Mouse (Mus musculus): ENCODE data around the gene 1700001J03Rik. TPM values are rescaled to one million over a fixed set of nuclear protein-coding genes. Genes with fewer than 3 reads are reported as not detected.
"Not testable (repeated sequence)": the region's sequence is repeated elsewhere in the genome, so short reads cannot be mapped to it uniquely, and the experiment has no call there.

1700001J03Rik gene
- not detected in 3 replicates for total RNA-seq (2017)

GRCm38 (mm10) chr5:146185204-146185603 lies at the start of gene 1700001J03Rik:
1700001J03Rik (minus strand) TSS chr5:146185304.
- not testable (repeated sequence) for ATAC-seq (replicated peaks; ENCODE audit: insufficient number of reproducible peaks, low FRiP score, low TSS enrichment, poor library complexity, severe bottlenecking)

DNA sequence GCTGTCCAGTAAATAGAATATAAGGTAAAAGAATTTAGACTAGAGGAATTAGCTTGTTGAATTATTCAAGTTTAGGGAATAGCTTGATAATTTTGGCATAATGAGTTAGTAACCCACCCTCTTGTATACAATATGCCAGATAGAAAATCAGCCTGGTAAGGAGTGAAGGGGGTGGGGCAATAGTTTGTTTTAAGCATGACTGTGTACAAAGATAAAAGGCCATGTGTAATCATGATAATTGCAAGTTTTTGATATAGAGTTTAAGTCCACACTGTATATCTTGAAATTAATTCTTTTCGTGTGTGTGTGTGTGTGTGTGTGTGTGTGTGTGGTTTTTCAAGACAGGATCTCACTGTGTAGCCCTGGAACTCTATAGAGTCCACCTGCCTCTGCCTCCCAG lies 49.2 kb upstream of the 1700001J03Rik start:
- ATAC-seq (replicated peaks; ENCODE audit: insufficient number of reproducible peaks, low FRiP score, low TSS enrichment, poor library complexity, severe bottlenecking), result no peak

- ATAC-seq (replicated peaks; ENCODE audit: insufficient number of reproducible peaks, low FRiP score, low TSS enrichment, poor library complexity, severe bottlenecking), result no peak
These were observed 47.7 kb upstream of the 1700001J03Rik start for GRCm38 (mm10) chr5:146232816-146233215.

- ATAC-seq (replicated peaks; ENCODE audit: insufficient number of reproducible peaks, low FRiP score, low TSS enrichment, poor library complexity, severe bottlenecking), result no peak
These were observed 47.1 kb upstream of the 1700001J03Rik start for GRCm38 (mm10) chr5:146232056-146232675.

GRCm38 (mm10) chr5:146231655-146231996 lies 46.5 kb upstream of the 1700001J03Rik start:
- ATAC-seq (replicated peaks; ENCODE audit: insufficient number of reproducible peaks, low FRiP score, low TSS enrichment, poor library complexity, severe bottlenecking), result 0 out of 2 replicates have a peak, but pooled peaks have one; percentile 38

- ATAC-seq (replicated peaks; ENCODE audit: insufficient number of reproducible peaks, low FRiP score, low TSS enrichment, poor library complexity, severe bottlenecking), result peak; percentile 86
These were observed 46.0 kb upstream of the 1700001J03Rik start, which contains the start of gene Cdk8 for GRCm38 (mm10) chr5:146230864-146231654. Cdk8 (plus strand) TSS chr5:146231230.

DNA sequence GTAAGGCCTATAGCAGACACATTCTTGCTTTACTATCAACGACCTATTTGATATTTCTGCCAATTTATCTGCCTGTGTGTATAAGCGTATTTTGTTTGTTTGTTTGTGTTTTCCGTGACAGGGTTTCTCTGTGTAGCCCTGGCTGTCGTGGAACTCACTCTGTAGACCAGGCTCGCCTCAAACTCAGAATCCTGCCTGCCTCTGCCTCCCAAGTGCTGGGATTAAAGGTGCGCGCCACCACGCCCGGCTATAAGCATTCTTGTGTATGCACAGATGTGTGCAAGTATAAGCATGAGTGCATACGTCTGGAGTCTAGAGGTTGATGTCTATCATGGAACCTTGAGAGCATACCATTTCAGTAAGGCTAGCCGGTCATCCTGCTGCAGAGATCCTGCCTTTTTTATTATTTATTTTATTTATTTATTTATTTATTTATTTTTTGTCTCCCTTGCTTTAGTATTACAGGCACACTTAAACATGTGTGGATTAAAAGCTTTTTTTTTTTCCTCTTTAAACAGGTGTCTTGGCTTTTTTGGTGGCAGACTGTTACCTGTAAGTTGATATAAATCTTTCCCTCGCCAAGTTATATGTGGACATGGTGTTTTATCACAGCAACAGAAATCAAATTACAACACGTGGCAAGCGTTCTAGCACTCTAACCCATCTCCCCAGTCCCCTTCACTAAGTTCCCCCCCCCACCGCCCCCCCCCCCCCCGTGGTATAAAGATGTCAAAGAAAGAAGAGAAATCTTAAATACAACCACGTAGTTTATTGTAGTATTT lies 45.0 kb upstream of the 1700001J03Rik start:
- no peak for ATAC-seq (replicated peaks; ENCODE audit: insufficient number of reproducible peaks, low FRiP score, low TSS enrichment, poor library complexity, severe bottlenecking)

DNA sequence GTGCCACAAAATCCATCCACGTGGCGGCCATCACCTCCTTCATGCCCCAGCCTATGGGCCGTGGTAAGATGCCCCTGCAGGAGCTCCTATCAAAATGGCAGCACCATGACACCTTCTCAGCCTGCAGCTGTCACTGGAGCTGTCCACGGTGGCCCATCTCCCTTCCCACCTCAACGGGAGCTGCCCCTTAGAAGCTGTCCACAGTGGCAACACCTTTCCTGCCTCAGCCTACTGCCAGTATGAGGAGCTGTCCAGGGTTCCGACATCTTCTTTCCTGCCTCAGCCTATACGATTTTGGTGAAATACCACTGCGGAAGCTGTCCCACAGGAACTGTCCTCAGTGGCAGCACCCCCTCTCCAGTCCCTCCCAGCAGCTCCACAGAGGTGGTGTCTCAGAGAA lies 42.4 kb upstream of the 1700001J03Rik start:
- ATAC-seq (replicated peaks; ENCODE audit: insufficient number of reproducible peaks, low FRiP score, low TSS enrichment, poor library complexity, severe bottlenecking), result no peak

- no peak for ATAC-seq (replicated peaks; ENCODE audit: insufficient number of reproducible peaks, low FRiP score, low TSS enrichment, poor library complexity, severe bottlenecking)
These were observed 38.7 kb upstream of the 1700001J03Rik start for GRCm38 (mm10) chr5:146223786-146224185.

DNA sequence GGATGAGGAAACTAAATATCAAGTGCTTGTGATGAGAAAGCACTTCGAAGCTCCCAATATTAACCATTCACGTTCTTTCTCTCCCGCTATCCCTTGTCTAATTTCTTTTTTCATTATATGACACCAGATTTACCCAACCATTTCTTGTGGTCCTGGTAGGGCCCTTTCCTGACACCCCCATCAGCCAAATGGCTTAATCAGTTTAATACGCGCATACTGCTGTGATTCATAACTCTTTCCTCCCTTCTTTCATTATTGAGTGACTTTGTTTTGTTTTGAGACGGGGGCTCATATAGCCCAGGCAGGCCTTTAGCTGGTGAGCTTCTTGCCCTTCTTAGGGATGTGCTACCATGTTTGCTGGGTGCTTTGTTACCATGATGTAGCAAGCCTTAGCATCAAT lies 36.6 kb upstream of the 1700001J03Rik start:
- ATAC-seq (replicated peaks; ENCODE audit: insufficient number of reproducible peaks, low FRiP score, low TSS enrichment, poor library complexity, severe bottlenecking), result no peak

- ATAC-seq (replicated peaks; ENCODE audit: insufficient number of reproducible peaks, low FRiP score, low TSS enrichment, poor library complexity, severe bottlenecking), result peak; percentile 99
These were observed 36.0 kb upstream of the 1700001J03Rik start, which contains the start of gene Rnf6 for GRCm38 (mm10) chr5:146220879-146221714. Rnf6 (minus strand) TSS chr5:146221555.

- ATAC-seq (replicated peaks; ENCODE audit: insufficient number of reproducible peaks, low FRiP score, low TSS enrichment, poor library complexity, severe bottlenecking), result peak; percentile 24; the same call in 1 of the 2 replicates
These were observed 35.4 kb upstream of the 1700001J03Rik start for GRCm38 (mm10) chr5:146220501-146220878.

DNA sequence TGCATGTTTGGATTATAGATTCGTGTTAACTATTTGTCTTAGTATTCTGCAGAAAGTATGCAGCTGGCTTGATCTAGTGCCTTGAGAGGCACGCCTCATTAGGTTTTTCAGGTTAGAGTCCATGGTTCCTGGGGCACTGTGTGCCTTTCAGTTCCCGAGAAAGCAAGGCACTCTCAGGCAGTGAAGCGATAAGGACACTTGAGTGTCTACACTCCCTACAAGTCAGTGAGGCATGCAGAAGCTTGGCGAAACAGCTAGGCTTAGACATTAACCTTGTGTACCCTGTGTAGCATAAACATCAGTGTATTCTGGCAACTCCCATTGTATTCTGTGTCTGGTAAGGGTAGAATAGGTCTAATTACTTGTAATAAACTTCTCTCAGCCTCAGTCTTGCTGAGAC lies 20.4 kb upstream of the 1700001J03Rik start:
- no peak for ATAC-seq (replicated peaks; ENCODE audit: insufficient number of reproducible peaks, low FRiP score, low TSS enrichment, poor library complexity, severe bottlenecking)

DNA sequence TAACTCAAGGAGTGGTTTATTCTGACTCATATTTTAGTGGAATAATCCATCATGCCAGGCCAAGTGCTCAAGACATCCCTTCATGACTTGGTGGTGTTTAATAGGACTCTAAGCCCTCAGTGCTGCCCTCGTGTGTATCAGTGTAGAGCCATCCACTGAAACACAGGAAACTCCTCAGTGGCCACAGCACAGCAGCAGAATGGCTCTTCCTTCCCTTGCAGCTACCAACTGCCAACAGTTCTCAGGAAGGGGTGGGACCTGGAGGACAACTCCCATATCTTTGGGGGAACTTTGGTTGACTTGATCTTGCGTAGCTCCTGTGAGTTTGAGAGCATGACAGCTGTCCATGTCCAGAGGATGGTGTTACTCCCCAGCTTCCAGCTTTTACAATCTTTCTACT lies 18.8 kb upstream of the 1700001J03Rik start:
- no peak for ATAC-seq (replicated peaks; ENCODE audit: insufficient number of reproducible peaks, low FRiP score, low TSS enrichment, poor library complexity, severe bottlenecking)

- no peak for ATAC-seq (replicated peaks; ENCODE audit: insufficient number of reproducible peaks, low FRiP score, low TSS enrichment, poor library complexity, severe bottlenecking)
These were observed 15.5 kb upstream of the 1700001J03Rik start for GRCm38 (mm10) chr5:146200580-146200979.

- ATAC-seq (replicated peaks; ENCODE audit: insufficient number of reproducible peaks, low FRiP score, low TSS enrichment, poor library complexity, severe bottlenecking), result no peak
These were observed 14.4 kb upstream of the 1700001J03Rik start for GRCm38 (mm10) chr5:146199540-146199939.

- ATAC-seq (replicated peaks; ENCODE audit: insufficient number of reproducible peaks, low FRiP score, low TSS enrichment, poor library complexity, severe bottlenecking), result no peak
These were observed 14.0 kb upstream of the 1700001J03Rik start for GRCm38 (mm10) chr5:146199073-146199472.

DNA sequence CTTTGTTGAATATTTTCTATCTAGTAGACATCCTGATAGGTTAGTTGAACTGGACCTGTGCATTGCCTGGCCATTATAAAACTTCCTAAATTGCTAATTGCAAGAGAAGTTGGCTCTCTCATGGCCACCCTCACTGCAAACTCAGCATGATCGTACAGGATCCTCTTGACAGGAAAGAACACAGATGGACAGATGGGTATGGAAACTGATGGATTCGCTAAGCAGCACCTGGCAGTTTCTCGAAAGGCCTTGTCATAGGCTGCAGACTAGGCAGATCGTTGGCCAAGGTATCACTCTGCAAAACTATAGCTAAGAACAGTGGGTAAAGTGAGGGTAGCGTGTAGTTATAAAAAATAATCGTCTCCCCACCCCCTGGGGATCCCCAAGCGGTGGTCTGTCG lies 8.3 kb upstream of the 1700001J03Rik start:
- no peak for ATAC-seq (replicated peaks; ENCODE audit: insufficient number of reproducible peaks, low FRiP score, low TSS enrichment, poor library complexity, severe bottlenecking)

All from monocyte, adult 5-6 weeks (primary cell).